Mouse (Mus musculus): ENCODE results near the gene Pet117.

Gene Pet117

DNA sequence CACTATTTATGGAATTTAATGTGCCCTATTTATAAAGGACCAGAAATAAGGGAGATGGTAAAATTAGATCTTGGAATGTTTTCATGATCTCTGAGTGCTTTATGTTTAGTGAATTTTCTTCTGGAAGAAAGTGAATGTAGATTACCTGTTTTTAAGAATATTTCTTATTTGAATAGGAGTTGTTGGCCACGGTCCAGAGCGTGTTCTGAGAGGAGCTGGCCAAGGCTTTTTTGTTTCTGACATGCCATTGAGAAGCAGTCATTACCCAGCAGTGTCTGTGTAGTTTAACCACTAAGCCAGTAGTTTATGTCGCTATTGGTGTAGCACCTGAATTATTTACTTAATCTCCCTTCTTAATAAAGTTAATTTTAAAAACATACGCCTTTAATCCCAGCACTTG lies 12.9 kb downstream of the Pet117 start:
- DNase-seq (ENCODE audit: low read depth, low spot score): no peak

DNA sequence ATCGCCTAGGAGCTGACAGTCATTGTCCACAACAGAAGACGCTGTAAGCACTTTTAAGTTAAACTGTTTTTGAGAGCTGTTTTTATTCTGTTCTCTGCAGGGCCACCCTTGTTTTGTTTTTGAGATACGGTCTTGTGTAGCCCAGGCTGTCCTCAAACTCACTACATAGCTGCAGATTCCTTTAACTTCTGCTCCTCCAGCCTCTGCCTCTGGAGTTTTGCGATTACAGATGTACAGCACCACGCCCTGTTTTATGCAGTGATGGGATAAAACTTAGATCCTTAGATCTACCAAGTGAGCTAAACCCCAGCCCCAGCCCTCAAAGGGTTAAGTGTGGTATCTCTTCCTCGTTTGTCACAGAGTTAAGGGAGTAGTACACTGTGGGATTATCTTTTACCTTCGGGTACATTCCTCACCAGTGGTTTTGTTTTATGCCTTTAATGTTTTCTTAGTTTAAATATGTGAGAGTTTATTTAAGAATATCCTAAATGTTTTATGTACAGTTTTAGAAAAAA lies 13.9 kb downstream of the Pet117 start:
- DNase-seq (ENCODE audit: low read depth, low spot score): no peak

DNA sequence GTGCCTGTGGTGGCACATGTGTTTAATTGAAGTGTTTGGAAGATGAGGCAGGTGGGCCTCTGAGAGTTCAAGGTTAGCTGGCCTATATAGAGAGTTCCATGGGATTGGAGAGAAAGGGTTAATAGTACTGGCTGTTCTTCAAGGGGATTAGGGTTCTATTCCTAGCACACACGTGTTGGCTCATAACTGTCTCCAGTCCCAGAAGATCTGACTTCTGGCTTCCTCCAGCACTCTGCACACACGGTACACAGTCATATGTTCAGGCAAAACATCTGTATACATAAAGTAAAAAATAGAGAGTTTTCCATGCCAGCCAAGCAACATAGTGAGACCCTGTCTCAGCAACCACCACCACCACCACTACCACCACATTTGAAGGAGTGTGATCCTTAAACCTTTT lies 17.5 kb downstream of the Pet117 start:
- DNase-seq (ENCODE audit: low read depth, low spot score): no peak

GRCm38 (mm10) chr2:144388416-144388815 lies 19.6 kb downstream of the Pet117 start:
- DNase-seq (ENCODE audit: low read depth, low spot score): no peak

DNA sequence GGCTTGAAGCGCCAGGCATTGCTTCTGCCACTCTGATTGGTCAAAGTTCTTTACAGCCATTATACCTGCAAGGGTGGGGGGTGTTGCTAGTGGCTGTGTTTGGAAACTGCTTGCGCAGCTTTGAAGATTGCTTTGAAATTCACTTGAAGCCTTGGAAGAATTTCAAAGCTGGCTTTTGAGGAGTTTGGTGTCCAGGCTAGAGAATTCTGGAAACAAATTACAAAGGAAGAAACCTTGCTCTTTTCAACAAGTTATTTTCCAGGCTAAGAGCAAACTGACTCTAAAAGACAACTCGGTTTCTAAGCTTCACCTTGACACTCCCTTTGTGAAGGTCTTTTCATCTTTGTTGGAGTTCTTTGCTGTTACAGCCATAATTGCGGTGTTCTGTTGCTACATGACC lies 30.7 kb downstream of the Pet117 start:
- peak; percentile 40 for DNase-seq (ENCODE audit: low read depth, low spot score)

DNA sequence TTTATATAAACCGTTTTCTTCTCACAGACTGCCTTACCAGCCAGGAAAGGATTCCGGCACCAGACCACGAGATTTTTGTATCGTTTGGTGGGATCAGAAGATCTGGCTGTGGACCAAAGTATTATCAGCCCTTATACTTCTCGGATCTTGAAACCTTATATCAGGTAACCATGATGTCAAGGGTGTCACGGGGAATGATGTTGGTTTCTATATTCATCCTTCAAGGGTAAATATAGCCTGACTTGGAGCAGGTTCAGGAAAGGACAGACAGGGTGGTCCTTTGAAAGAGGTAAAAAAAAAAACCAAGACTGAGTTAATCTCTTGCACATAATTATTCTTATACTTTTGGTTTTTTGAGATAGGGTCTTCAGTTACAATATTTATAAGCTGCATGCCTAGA lies 31.9 kb downstream of the Pet117 start:
- no peak for DNase-seq (ENCODE audit: low read depth, low spot score)

GRCm38 (mm10) chr2:144409037-144409436 lies 40.2 kb downstream of the Pet117 start:
- no peak for DNase-seq (ENCODE audit: low read depth, low spot score)

- no peak for DNase-seq (ENCODE audit: low read depth, low spot score)
Observed at GRCm38 (mm10) chr2:144410603-144411002, 41.8 kb downstream of the Pet117 start.

GRCm38 (mm10) chr2:144414646-144415045 lies 45.9 kb downstream of the Pet117 start:
- DNase-seq (ENCODE audit: low read depth, low spot score): no peak

DNA sequence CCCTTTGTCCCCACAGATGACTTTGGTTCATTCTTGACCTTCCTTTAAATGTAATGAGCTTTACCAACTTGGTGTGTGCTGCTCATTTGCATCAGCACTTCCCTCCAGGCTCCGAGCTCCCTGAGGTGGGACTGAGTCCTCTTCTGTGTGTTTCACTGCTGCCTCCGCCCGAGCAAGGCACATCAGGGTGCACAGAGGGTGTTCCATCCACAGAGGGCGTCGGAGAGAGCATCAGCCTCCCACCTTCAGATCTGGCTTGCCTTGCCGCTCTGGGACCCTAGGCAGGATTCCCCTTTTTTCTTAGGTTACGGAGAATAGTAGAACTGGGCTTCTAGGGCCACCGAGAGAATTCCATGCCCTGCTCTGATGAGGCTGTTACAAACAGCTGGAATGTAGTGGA lies 48.1 kb downstream of the Pet117 start:
- DNase-seq (ENCODE audit: low read depth, low spot score): peak; percentile 64

GRCm38 (mm10) chr2:144418062-144418461 lies 49.3 kb downstream of the Pet117 start:
- DNase-seq (ENCODE audit: low read depth, low spot score): peak; percentile 68

- no peak for DNase-seq (ENCODE audit: low read depth, low spot score)
Observed at GRCm38 (mm10) chr2:144422094-144422675, 53.4 kb downstream of the Pet117 start.
